Mouse (Mus musculus) liver, embryonic 14.5 days (tissue): ENCODE results near the gene Calcoco2.

Experiments
- CTCF ChIP-seq: IDR thresholded peaks from 2 replicates; pipeline ENCODE4 v1.5.1; 2016; ENCODE audit warnings: antibody characterized with exemption, low read depth, control low read depth
- EP300 ChIP-seq: IDR thresholded peaks from 2 replicates; pipeline ENCODE4 v1.6.1; 2016; ENCODE audit warnings: antibody characterized with exemption, low read depth

DNA sequence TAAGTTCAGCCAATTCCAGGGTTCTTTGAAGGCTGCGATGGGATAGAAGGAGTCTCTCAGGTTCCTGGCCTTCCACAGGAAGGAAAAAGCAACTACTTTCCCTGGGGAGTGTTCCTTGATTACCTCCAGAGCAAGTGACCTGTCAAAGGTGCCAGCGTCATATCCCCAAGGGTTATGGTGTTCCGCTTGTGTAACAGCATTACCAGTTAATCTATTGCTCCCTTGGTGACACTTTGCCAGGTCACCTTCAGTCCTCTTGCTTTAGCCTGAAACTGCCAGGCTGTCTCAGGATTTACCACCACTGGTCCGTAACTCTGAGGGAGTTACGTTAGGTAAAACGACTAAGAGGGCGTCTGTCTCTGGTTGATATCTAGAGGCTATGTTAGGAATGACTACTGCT lies 41.4 kb downstream of the Calcoco2 start:
- no peak for TF ChIP-seq CTCF
- TF ChIP-seq EP300: no peak
